Mouse (Mus musculus): Measurements from ENCODE around the gene Tmem132a. TPM values are rescaled to one million over a fixed set of nuclear protein-coding genes. Genes with fewer than 3 reads are reported as not detected.

Gene Tmem132a
- polyA plus RNA-seq, 1 experiment from 2014 or later, result 77.5 TPM

DNA sequence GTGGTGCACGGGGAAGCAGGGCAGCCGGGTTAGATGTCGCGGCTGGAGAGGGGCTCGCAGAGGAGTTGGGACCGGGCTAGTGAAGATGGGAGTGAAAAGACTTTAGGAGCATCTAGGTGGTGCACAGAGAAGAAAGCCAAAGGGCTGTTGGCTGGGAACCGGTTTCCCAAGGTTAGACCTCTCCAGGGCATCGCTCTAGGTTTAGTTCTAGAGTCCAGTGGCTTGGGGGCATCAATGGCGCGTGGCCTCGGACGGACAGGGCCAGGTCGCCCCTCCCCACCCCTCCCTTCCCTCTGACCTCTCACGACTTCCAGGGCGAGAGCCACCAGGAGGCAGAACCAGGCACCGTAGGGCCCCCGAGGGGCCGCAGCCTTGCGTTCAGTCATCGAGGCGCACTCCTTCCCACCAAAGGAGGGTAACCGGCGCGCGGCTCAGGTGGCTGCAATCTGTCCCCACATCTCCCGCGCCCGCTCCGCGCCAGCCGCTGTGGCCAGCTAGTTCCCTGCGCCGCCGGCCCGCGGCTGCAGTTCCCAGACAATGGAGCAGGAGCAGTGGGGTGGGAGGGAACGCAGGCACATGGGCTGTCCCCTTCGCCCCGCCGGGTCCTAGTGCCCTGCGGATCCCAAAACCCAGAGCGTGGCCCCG, 377 bp downstream of the Tmem132a start:
- Histone ChIP-seq H3K36me3 (peaks cover 67% of the 10 kb centered on the region), H3K9me3 (no peaks in the 10 kb centered on the region), H3K27ac (peak overlapping the region; percentile 96), H3K4me1 (peaks cover 34% of the 10 kb centered on the region), H3K4me3 (peak overlapping the region; percentile 89), H3K27me3 (ENCODE audit: insufficient read depth, poor library complexity, severe bottlenecking) (no peaks in the 10 kb centered on the region)
- under 1% methylated on average over 43 of the region's 43 CpGs for WGBS
- peak; percentile 89 for DNase-seq (ENCODE audit: low spot score)

DNA sequence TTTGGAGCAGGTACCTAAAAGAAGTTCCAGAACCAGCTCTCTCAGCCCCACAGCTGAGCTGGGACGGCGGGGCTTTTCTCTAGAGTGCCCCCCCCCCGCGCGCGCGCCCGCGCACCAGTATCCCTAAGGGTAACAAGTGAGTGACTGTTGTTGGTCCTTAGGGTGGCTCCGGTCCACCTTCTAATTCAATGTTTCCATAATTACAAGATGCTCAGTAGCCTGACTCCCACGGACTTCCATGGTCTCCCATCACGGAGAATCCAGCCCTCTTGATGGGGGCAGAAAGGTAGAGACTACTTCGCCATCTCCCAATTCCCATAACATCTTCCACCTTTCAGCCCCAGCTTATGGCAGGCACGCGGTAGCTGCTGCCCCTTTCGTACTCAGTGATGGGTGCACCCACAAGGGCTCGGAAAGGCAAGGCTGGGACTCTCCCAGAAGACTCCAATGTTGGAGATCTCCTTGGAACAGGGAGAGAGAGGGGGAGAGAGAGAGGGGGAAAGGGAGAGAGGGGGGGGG, 1.1 kb downstream of the Tmem132a start:
- H3K36me3 ChIP-seq, result peaks cover 67% of the 10 kb centered on the region
- peaks cover 34% of the 10 kb centered on the region for H3K4me1 ChIP-seq
- H3K27me3 ChIP-seq (ENCODE audit: insufficient read depth, poor library complexity, severe bottlenecking), result no peaks in the 10 kb centered on the region
- peak overlapping the region; percentile 96 for H3K27ac ChIP-seq
- H3K4me3 ChIP-seq, result peak overlapping the region; percentile 89
- under 1% methylated on average over 17 of the region's 17 CpGs for WGBS
- H3K9me3 ChIP-seq, result no peaks in the 10 kb centered on the region
- DNase-seq (ENCODE audit: low spot score), result no peak

DNA sequence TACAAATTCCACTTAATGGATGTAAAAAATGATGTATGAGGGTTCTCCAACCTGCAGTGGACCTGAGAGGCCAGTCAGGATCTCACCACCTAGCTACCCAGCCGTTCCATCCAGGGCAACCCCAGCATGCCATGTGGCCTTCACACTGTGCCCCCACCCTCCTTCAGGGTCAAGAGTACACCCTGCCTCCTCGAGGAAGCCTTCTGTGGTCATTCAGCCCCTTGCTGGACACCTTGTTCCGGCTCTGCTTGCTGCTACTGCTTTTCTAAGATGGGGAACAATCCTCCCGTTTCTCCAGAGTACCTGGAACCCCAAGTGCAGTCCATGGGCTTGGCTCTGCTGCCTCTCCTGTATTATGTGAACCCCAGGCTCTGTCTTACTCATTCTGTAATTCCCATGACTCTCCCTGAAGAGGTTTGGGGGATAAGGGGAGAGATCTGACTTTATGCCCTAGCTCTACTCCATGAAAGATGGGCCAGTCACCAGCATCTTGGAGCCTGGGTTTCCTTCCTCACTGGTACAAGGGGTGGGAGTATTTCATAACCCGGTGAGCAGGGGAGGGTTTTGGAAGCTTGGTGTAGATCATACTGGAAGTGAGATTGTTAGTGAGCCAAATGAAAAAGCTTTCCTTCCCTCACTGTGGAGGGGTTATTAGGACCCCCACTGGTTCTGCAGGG, 1.7 kb downstream of the Tmem132a start:
- Histone ChIP-seq H3K4me1 (peaks cover 34% of the 10 kb centered on the region), H3K27me3 (ENCODE audit: insufficient read depth, poor library complexity, severe bottlenecking) (no peaks in the 10 kb centered on the region), H3K27ac (0 out of 2 replicates have a peak overlapping the region, but pooled peaks have one; percentile 96), H3K9me3 (no peaks in the 10 kb centered on the region), H3K36me3 (peaks cover 67% of the 10 kb centered on the region), H3K4me3 (peak overlapping the region; percentile 89)
- DNase-seq (ENCODE audit: low spot score), result no peak
- 42% methylated on average over 5 of the region's 5 CpGs for WGBS

DNA sequence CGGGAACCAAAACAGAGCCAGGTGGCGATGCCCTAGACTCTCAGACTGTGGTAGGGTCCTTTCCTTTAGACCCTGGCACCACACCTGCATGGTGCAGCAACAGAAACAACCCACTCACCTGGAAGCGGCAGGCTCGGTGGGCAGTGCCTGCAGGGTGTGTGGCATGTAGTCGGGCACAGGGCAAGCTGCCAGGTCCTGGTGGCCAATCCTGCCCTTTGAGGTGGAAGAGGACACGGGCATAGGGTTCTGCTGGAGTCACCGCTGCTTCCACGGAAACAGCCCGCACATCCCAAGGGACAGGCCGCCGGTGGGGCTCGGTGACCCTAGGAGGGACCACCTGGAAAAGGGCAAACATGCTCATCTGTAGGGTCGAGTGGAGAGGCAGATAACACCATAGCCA, 3.4 kb downstream of the Tmem132a start:
- DNase-seq (ENCODE audit: low spot score), result no peak
- Histone ChIP-seq H3K36me3 (peaks cover 67% of the 10 kb centered on the region), H3K4me1 (peaks cover 32% of the 10 kb centered on the region), H3K27me3 (ENCODE audit: insufficient read depth, poor library complexity, severe bottlenecking) (no peaks in the 10 kb centered on the region), H3K27ac (no peak overlapping the region), H3K9me3 (no peaks in the 10 kb centered on the region), H3K4me3 (no peak overlapping the region)
- WGBS, result 92% methylated on average over 13 of the region's 13 CpGs

DNA sequence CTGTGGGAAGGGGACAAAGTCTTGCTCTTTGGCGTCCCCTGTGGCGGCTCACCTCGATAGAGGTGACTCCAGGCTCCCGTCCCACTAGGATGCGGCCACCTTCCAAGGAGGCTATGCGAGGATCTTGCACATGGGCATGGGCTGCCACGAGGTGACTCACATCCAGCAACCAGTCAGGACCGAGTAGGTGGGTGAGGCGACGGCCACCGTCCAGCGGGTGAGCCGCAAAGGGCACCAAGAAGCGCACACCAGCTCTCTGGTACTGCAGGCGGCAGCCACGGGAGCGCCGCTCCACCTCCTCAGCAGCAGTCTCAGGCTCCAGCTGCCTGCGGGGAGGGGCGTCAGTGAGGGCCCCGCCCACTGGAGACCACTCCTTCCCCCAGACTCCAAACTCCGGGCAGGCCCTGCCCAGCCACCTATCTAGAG, 9.7 kb downstream of the Tmem132a start:
- Histone ChIP-seq H3K27ac (no peak overlapping the region), H3K36me3 (peaks cover 90% of the 10 kb centered on the region), H3K4me1 (peaks cover 7% of the 10 kb centered on the region), H3K9me3 (no peaks in the 10 kb centered on the region), H3K27me3 (ENCODE audit: insufficient read depth, poor library complexity, severe bottlenecking) (no peaks in the 10 kb centered on the region), H3K4me3 (no peak overlapping the region)
- 44% methylated on average over 21 of the region's 22 CpGs for WGBS
- DNase-seq (ENCODE audit: low spot score), result no peak

DNA sequence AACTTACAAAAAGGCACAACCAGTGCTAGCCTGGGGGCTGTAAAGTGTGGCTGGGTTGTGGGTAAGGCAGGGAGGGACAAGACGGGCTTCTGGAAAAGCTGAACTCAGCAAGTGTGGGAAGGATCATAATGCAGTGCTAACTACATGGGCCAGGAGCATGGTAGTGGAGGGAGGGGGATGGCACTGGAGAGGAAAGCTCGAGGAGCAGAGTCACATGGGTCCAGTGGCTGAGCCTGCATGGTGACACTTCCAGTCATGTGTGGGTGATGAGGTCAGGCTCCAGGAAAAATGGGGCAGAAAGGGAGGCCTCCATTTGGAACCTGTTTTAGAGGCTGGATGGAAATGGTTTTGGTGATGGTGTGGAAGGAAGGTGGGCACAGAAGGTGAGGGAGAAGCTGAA, 13.2 kb downstream of the Tmem132a start:
- Histone ChIP-seq H3K36me3 (peaks cover 54% of the 10 kb centered on the region), H3K4me1 (peaks cover 7% of the 10 kb centered on the region), H3K9me3 (no peaks in the 10 kb centered on the region), H3K4me3 (no peak overlapping the region), H3K27me3 (ENCODE audit: insufficient read depth, poor library complexity, severe bottlenecking) (no peaks in the 10 kb centered on the region), H3K27ac (no peak overlapping the region)
- DNase-seq (ENCODE audit: low spot score), result no peak
- WGBS, result 56% methylated on average over 2 of the region's 2 CpGs

DNA sequence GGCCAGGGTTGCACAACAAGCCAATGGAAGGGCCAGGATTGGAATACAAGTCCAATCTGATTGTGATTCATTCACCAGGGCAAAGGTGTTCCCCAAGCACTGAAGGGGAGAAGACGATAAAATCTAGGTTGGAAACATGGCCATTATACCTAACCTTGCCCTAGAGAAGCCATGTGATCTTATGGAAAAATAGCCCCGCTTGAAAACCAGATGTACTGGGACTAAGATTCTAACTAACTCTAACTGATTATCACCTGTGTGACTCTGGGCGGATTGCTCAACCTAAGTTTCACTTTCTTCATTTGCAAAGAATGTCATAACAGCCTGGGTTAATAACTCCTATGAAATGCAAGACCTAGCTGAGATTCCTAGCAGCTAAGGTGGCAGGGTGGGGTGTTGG, 14.3 kb downstream of the Tmem132a start:
- peaks cover 43% of the 10 kb centered on the region for H3K36me3 ChIP-seq
- 86% methylated on average over 3 of the region's 3 CpGs for WGBS

DNA sequence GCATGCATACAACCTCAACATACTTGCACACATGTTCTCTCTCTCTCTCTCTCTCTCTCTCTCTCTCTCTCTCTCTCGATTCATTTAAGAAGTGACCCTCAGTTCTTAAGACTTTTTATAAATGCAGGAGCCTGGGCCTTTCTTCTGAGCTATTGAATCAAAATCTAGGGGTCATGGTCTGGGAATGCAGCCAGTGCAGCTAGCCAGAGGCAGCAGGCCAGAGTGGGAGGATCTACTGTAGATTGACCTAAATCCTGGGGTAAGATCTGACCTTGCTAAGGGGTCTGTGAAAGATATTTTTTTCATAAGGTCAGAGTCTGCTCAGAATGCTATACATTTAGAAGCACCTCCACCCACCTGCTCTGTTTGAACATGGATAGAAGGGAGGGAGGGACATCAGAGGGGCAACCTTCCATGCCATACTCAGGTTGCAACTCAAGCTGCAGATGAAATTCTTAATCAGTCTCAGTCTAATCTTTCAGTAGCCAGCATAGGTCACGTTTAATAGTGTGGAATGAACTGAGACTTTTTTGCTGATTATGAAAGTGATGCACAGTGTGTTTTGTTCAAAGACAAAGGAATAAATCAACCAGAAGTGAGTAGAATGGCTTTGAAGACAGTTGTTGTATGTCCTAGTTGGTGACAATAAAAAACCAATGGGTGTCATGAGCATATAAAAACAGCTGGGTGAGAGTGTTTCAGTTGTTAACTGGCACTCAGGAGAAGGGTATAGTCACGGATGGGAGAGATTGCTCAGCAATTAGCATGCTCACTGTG, 22.2 kb downstream of the Tmem132a start:
- peaks cover 7% of the 10 kb centered on the region for H3K4me1 ChIP-seq
- no peak overlapping the region for H3K27ac ChIP-seq
- no peak overlapping the region for H3K4me3 ChIP-seq
- no peak for DNase-seq (ENCODE audit: low spot score)
- 67% methylated on average over 3 of the region's 3 CpGs for WGBS
- H3K9me3 ChIP-seq, result no peaks in the 10 kb centered on the region
- H3K27me3 ChIP-seq (ENCODE audit: insufficient read depth, poor library complexity, severe bottlenecking), result peaks cover 18% of the 10 kb centered on the region; the same call in 1 of the 2 replicates
- H3K36me3 ChIP-seq, result no peaks in the 10 kb centered on the region

More for the DNA sequence above, 14.3 kb downstream of the Tmem132a start:
- H3K27me3 ChIP-seq (ENCODE audit: insufficient read depth, poor library complexity, severe bottlenecking), result no peaks in the 10 kb centered on the region
- H3K27ac ChIP-seq, result no peak overlapping the region
- no peaks in the 10 kb centered on the region for H3K9me3 ChIP-seq
- no peak for DNase-seq (ENCODE audit: low spot score)
- no peak overlapping the region for H3K4me3 ChIP-seq
- H3K4me1 ChIP-seq, result peaks cover 6% of the 10 kb centered on the region

DNA sequence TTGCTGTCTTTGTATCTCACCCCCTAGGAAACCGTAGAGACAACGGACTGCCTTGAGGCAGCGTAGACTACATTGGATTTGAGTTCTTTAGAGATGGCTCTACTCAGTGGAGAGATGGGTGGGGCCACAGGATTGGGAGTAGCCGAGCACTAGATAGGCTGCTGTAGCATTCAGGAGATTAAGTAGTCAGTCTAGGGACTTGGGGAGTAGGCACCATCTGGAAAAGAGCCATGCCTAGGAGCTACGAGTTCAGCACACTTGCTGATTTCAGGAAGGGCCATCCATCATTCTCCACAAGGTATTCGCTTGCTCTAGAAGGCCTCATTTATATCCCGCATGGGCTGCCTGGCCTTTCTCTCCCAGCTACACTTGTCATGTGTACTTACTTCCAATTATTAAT, 23.6 kb downstream of the Tmem132a start:
- WGBS, result 71% methylated on average over 7 of the region's 7 CpGs
- H3K27me3 ChIP-seq (ENCODE audit: insufficient read depth, poor library complexity, severe bottlenecking), result peaks cover 22% of the 10 kb centered on the region; the same call in 1 of the 2 replicates
- H3K4me1 ChIP-seq, result peaks cover 18% of the 10 kb centered on the region

DNA sequence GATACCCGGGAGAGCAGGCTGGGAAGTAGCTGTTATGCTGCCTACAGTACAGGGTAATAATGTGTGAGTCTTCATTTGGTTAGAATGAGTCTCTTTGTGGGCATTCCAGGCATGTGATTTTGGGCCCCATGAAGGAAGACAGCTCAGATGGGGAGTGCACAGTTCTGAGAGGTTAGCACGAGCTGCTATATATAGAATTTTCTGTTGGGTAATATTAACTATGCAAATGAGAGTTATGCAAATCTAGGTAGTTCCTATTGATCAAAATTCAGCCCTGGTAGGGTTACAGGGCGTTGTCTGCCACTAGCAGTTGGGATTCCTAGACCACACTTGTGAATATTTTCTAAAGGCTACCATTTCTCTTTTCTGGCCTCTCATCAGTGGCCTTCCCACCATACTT, 24.3 kb downstream of the Tmem132a start:
- Histone ChIP-seq H3K4me1 (peaks cover 18% of the 10 kb centered on the region), H3K27ac (no peak overlapping the region), H3K36me3 (no peaks in the 10 kb centered on the region), H3K27me3 (ENCODE audit: insufficient read depth, poor library complexity, severe bottlenecking) (peaks cover 22% of the 10 kb centered on the region; the same call in 1 of the 2 replicates), H3K4me3 (no peak overlapping the region), H3K9me3 (no peaks in the 10 kb centered on the region)
- no peak for DNase-seq (ENCODE audit: low spot score)
- 74% methylated on average over 3 of the region's 3 CpGs for WGBS

More for the DNA sequence above, 23.6 kb downstream of the Tmem132a start:
- Histone ChIP-seq H3K9me3 (no peaks in the 10 kb centered on the region), H3K36me3 (no peaks in the 10 kb centered on the region), H3K27ac (no peak overlapping the region), H3K4me3 (no peak overlapping the region)
- DNase-seq (ENCODE audit: low spot score), result no peak

DNA sequence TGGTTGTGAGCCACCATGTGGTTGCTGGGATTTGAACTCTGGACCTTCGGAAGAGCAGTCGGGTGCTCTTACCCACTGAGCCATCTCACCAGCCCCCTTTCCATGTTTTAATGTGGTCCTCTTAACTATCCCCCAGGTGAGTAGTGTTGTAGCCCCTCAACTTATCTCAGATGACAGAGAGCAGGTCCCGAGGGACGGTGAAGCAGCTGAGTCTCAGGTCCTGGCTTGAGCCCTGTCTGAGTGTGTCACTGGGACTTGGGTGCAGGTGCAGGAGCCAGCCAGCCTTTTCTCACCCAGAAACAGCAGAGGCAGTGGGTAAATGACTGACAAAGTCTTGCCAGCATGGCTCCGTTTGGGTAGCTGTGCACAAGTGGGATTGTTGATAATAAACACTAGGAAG, 25.5 kb downstream of the Tmem132a start:
- no peak overlapping the region for H3K4me3 ChIP-seq
- peaks cover 18% of the 10 kb centered on the region for H3K4me1 ChIP-seq
- peaks cover 22% of the 10 kb centered on the region; the same call in 1 of the 2 replicates for H3K27me3 ChIP-seq (ENCODE audit: insufficient read depth, poor library complexity, severe bottlenecking)
- DNase-seq (ENCODE audit: low spot score), result no peak
- no peaks in the 10 kb centered on the region for H3K9me3 ChIP-seq
- no peak overlapping the region for H3K27ac ChIP-seq
- 83% methylated on average over 5 of the region's 5 CpGs for WGBS
- H3K36me3 ChIP-seq, result no peaks in the 10 kb centered on the region

DNA sequence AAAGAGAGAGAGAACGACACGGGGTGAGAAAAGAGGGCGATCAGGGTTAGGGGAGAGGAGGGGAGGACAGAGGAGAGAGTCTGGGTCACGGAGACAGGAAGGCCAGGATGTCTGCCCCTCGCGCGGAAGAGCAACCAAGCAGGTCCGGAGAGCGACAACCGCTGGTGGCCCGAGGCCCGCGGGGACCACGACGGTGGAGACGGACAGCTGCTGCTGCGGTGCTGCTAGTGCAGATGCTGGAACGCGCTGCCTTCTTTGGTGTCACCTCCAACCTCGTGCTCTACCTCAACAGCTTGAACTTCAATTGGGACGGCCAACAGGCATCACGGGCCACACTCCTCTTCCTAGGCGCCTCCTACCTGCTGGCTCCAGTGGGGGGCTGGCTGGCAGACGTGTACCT, 26.8 kb downstream of the Tmem132a start:
- Histone ChIP-seq H3K27ac (no peak overlapping the region), H3K27me3 (ENCODE audit: insufficient read depth, poor library complexity, severe bottlenecking) (peaks cover 22% of the 10 kb centered on the region; the same call in 1 of the 2 replicates), H3K9me3 (no peaks in the 10 kb centered on the region), H3K36me3 (no peaks in the 10 kb centered on the region), H3K4me1 (peaks cover 18% of the 10 kb centered on the region), H3K4me3 (0 out of 2 replicates have a peak overlapping the region, but pooled peaks have one; percentile 12)
- WGBS, result 32% methylated on average over 24 of the region's 24 CpGs
- no peak for DNase-seq (ENCODE audit: low spot score)

All from heart, embryonic 10.5 days (tissue).